Mouse (Mus musculus): ENCODE measurements around the gene Gm21170. TPM values are rescaled to one million over a fixed set of nuclear protein-coding genes. Genes with fewer than 3 reads are reported as not detected.
"Not testable (repeated sequence)": the region's sequence is repeated elsewhere in the genome, so short reads cannot be mapped to it uniquely, and the experiment has no call there.

The Gm21170 gene
- total RNA-seq (2014; rRNA removed; ENCODE audit: low replicate concordance) (not detected in 2 replicates), polyA plus RNA-seq (2015; fragmentation: Nextera tagmentation; extraction: Ambion mirVana) (not detected in 2 replicates)

- not testable (repeated sequence) for H3K9me3 ChIP-seq (replicated peaks; ENCODE audit: control insufficient read depth, low read length); H3K27me3 ChIP-seq (ENCODE audit: control insufficient read depth, insufficient read depth, low read length); DNase-seq (ENCODE audit: low spot score); H3K27ac ChIP-seq (ENCODE audit: low read depth); H3K4me2 ChIP-seq (ENCODE audit: low read depth, low read length); H3K4me3 ChIP-seq (ENCODE audit: low read depth, low read length); ATAC-seq (ENCODE audit: insufficient read depth, low read depth); H3K4me1 ChIP-seq (ENCODE audit: control insufficient read depth, insufficient read depth); H3K36me3 ChIP-seq (replicated peaks; ENCODE audit: control insufficient read depth, insufficient read depth, low read length); H3K9ac ChIP-seq (replicated peaks; ENCODE audit: low read depth, low read length)
- WGBS: no CpG with 5 or more reads among the region's 2 CpGs
Measured at GRCm38 (mm10) chrY:47690998-47691397, at the start of gene Gm21170. Gm21170 (minus strand) TSS chrY:47691098.

Other genes starting within 250 kb of the Gm21170 start
- not detected in 2 replicates for gene Gm21256, start 240.1 kb downstream of the Gm21170 start, total RNA-seq (2014; rRNA removed; ENCODE audit: low replicate concordance)
- not detected in 2 replicates for gene Gm21256, start 240.1 kb downstream of the Gm21170 start, polyA plus RNA-seq (2015; fragmentation: Nextera tagmentation; extraction: Ambion mirVana)